ENCODE assay signal across 10 mouse cellular contexts in genomic region chr2:158215283-158216117, GRCm38 (mm10). TPM values are rescaled to one million over a fixed set of nuclear protein-coding genes. Genes with fewer than 3 reads are reported as not detected.
DNase-seq lines count a peak whose midpoint lies in the region; ATAC-seq and TF ChIP-seq lines count a peak whose summit lies in the region.
"Had no signal": no experiment of that assay in that cellular context is flagged by ENCODE, and none has a peak within 500 bp of the region (broad histone marks: within the 10 kb centered on the region; RNA-seq: fewer than 3 reads in every experiment).

No protein-coding gene starts in this region.

- H3K4me3 ChIP-seq in cerebellum, adult 2 months (replicated peaks; ENCODE audit: insufficient read depth, low read depth, low read length), result no peak overlapping the region
- H3K4me3 ChIP-seq in heart, postnatal 0 days (ENCODE audit: low read depth, low read length), result no peak overlapping the region

- no peaks in the 10 kb centered on the region for H3K36me3 ChIP-seq in heart, postnatal 0 days (replicated peaks; ENCODE audit: control insufficient read depth, insufficient read depth, low read length)

- TF ChIP-seq POLR2A in cerebellum, adult 2 months (IDR thresholded peaks at IDR 0.05; ENCODE audit: borderline replicate concordance, insufficient read depth, low read length), result no peak

- 0 out of 2 replicates have a peak overlapping the region, but pooled peaks have one; percentile 31 for H3K27ac ChIP-seq in cerebellum, adult 2 months (ENCODE audit: insufficient read depth, low read length)
- no peak overlapping the region for H3K27ac ChIP-seq in heart, postnatal 0 days (ENCODE audit: low read depth)

- peak; percentile 69 for DNase-seq in left cerebral cortex, postnatal 4 days
- no peak for DNase-seq in left cerebral cortex, adult 9 months (ENCODE audit: low spot score in 2 of 2)
- DNase-seq in cerebellum, adult 2 months, result peak; percentile 84 to 96
- peak; percentile 24 for DNase-seq in heart, postnatal 0 days (ENCODE audit: low spot score)
- peak; percentile 60 to 80 for DNase-seq in kidney, postnatal 25 days
- no peak for DNase-seq in retina, postnatal 1 day

- no peak overlapping the region for H3K9ac ChIP-seq in heart, postnatal 0 days (replicated peaks; ENCODE audit: low read depth, low read length)

- no peak overlapping the region for H3K4me2 ChIP-seq in heart, postnatal 0 days (ENCODE audit: low read depth, low read length)

- TF ChIP-seq EP300 in heart, postnatal 0 days (IDR thresholded peaks at IDR 0.05; ENCODE audit: low read depth), result no peak

- WGBS in cerebellum, adult 2 months, result 16% methylated on average over 9 of the region's 9 CpGs
- WGBS in heart, postnatal 0 days, result 51% methylated on average over 9 of the region's 9 CpGs

- H3K9me3 ChIP-seq in heart, postnatal 0 days (replicated peaks; ENCODE audit: control insufficient read depth, low read length), result no peaks in the 10 kb centered on the region

- ATAC-seq in heart, postnatal 0 days (ENCODE audit: insufficient read depth, low read depth), result peak; percentile 45; the same call in 1 of the 2 replicates
- ATAC-seq in megakaryocyte-erythroid progenitor cell, adult 5-6 weeks (replicated peaks; ENCODE audit: low FRiP score, low TSS enrichment, poor library complexity, severe bottlenecking), result no peak
- no peak for ATAC-seq in activated CD4-positive, CD25-positive, alpha-beta regulatory T cell, adult 4 months

- H3K27me3 ChIP-seq in cerebellum, adult 2 months (ENCODE audit: control insufficient read depth, insufficient read depth, low read length), result no peaks in the 10 kb centered on the region
- H3K27me3 ChIP-seq in heart, postnatal 0 days (ENCODE audit: control insufficient read depth, insufficient read depth, low read length), result no peaks in the 10 kb centered on the region

- H3K4me1 ChIP-seq in cerebellum, adult 2 months (ENCODE audit: control insufficient read depth, insufficient read depth, low read length), result peaks cover 42% of the 10 kb centered on the region
- H3K4me1 ChIP-seq in heart, postnatal 0 days (ENCODE audit: control insufficient read depth, insufficient read depth), result no peaks in the 10 kb centered on the region

- no peak for TF ChIP-seq CTCF in cerebellum, adult 2 months (IDR thresholded peaks at IDR 0.05; ENCODE audit: borderline replicate concordance, insufficient read depth, low read depth, low read length)
- no peak for TF ChIP-seq CTCF in heart, postnatal 0 days (IDR thresholded peaks at IDR 0.05; ENCODE audit: low read depth)

- intact Hi-C loops in left cerebral cortex, postnatal 4 days (cut with DNase I), result no loop called here

RNA-seq across cellular contexts. Expression of gene D630003M21Rik, which starts 13.5 kb away (rescaled TPM):
- total RNA-seq in left cerebral cortex, postnatal 4 days (2021), result 1 to 10 TPM; 3.1 TPM
- polyA plus RNA-seq in cerebellum, adult 2 months (2012; rRNA removed), result 2.3 and 2.4 TPM in 2 replicates
- 2.0 and 2.4 TPM in 2 replicates for total RNA-seq in heart, postnatal 0 days (2014; rRNA removed; ENCODE audit: low replicate concordance)
- polyA plus RNA-seq in heart, postnatal 0 days (2015; fragmentation: Nextera tagmentation; extraction: Ambion mirVana), result 2.1 and 2.5 TPM in 2 replicates
- total RNA-seq in megakaryocyte-erythroid progenitor cell, adult 5-6 weeks (2014; fragmentation: Nextera tagmentation), result not detected in 2 replicates
- total RNA-seq in megakaryocyte-erythroid progenitor cell, adult 5-6 weeks (2017), result not detected in 2 replicates
- polyA plus RNA-seq in activated CD4-positive, CD25-positive, alpha-beta regulatory T cell, adult 4 months (2017; shearing (Covaris generic)), result not detected
- total RNA-seq: neutrophil, adult 5-6 weeks had no signal

RNA-seq across cellular contexts. Expression of gene Bpi, which starts 42.4 kb away (rescaled TPM):
- total RNA-seq in left cerebral cortex, postnatal 4 days (2021), result not detected
- polyA plus RNA-seq in cerebellum, adult 2 months (2012; rRNA removed), result not detected in 2 replicates
- not detected in 2 replicates for total RNA-seq in heart, postnatal 0 days (2014; rRNA removed; ENCODE audit: low replicate concordance)
- polyA plus RNA-seq in heart, postnatal 0 days (2015; fragmentation: Nextera tagmentation; extraction: Ambion mirVana), result not detected in 2 replicates
- total RNA-seq in megakaryocyte-erythroid progenitor cell, adult 5-6 weeks (2014; fragmentation: Nextera tagmentation), result not detected in 2 replicates
- total RNA-seq in megakaryocyte-erythroid progenitor cell, adult 5-6 weeks (2017), result 0.50 TPM in 1 of 2 replicates, not detected in the other
- polyA plus RNA-seq in activated CD4-positive, CD25-positive, alpha-beta regulatory T cell, adult 4 months (2017; shearing (Covaris generic)), result not detected
- total RNA-seq: left cerebral cortex, adult 18-20 months; neutrophil, adult 5-6 weeks had no signal

Comparison
In these comparisons a context has a peak if more than half of its experiments do, and no peak if none do; other contexts are left out.
1. DNase-seq: peak in left cerebral cortex, postnatal 4 days (single experiment), cerebellum, adult 2 months (2 of 2), heart, postnatal 0 days (single experiment) and kidney, postnatal 25 days (2 of 2); none in left cerebral cortex, adult 9 months (0 of 2) and retina, postnatal 1 day (single experiment).